Mouse (Mus musculus) G1E (cell line): Measurements from ENCODE around the gene Rin1.

Source experiments
- CTCF ChIP-seq: IDR thresholded peaks from 2 replicates; pipeline ENCODE4 v1.5.1; 2012; ENCODE audit warnings: low read depth, low read length, inconsistent platforms, mixed read lengths
- GATA1 ChIP-seq: IDR thresholded peaks from 2 replicates; pipeline ENCODE4 v1.6.1; 2012; ENCODE audit warnings: borderline replicate concordance, low read length, inconsistent platforms, mixed read lengths

GRCm38 (mm10) chr19:5053909-5054308, 3.6 kb downstream of the Rin1 start:
- TF ChIP-seq GATA1 (no peak), CTCF (peak; percentile 97)
